Mouse (Mus musculus) neural tube, postnatal 0 days (tissue): ENCODE results near the gene Mlkl. TPM values are rescaled to one million over a fixed set of nuclear protein-coding genes. Genes with fewer than 3 reads are reported as not detected.

ENCODE experiments used
- polyA plus RNA-seq: library from polyadenylated mRNA; unstranded; fragments of >200 nt; fragmentation: Nextera tagmentation; extraction: Ambion mirVana; gene quantifications from 2 replicates; pipeline ENCODE4 v1.2.1, GENCODE M21; 2015

Gene Mlkl
- polyA plus RNA-seq: 0.52 and 0.72 TPM in 2 replicates

GRCm38 (mm10) chr8:111337890-111338347 is at the start of gene Mlkl:
Gene Mlkl (minus strand): TSS chr8:111338177.

GRCm38 (mm10) chr8:111299821-111300568 is 38.0 kb downstream of the Mlkl start, which contains the start of gene Rfwd3:
Gene Rfwd3 (minus strand): TSS chr8:111300222.

Other genes starting within 250 kb of the Mlkl start
- 0.12 TPM in 1 of 2 replicates, not detected in the other for gene Clec18a, start 245.8 kb downstream of the Mlkl start, polyA plus RNA-seq
- gene Pdpr, start 243.5 kb downstream of the Mlkl start, polyA plus RNA-seq: 9.5 and 9.8 TPM in 2 replicates
- 55.0 and 58.1 TPM in 2 replicates for gene Glg1, start 79.0 kb downstream of the Mlkl start, polyA plus RNA-seq
- gene Rfwd3, start 38.0 kb downstream of the Mlkl start, polyA plus RNA-seq: 11.1 and 12.0 TPM in 2 replicates
- gene Fa2h, start 55.6 kb upstream of the Mlkl start, polyA plus RNA-seq: 7.2 and 8.2 TPM in 2 replicates
- gene Wdr59, start 183.9 kb upstream of the Mlkl start, polyA plus RNA-seq: 6.3 and 6.8 TPM in 2 replicates
- gene Znrf1, start 197.9 kb upstream of the Mlkl start, polyA plus RNA-seq: 91.2 and 94.2 TPM in 2 replicates